Mouse (Mus musculus): ENCODE data around the gene Smim23.

Gene Smim23

GRCm38 (mm10) chr11:32824505-32824904 lies at the start of gene Smim23:
Gene Smim23, minus strand, starts transcription at chr11:32824605.
- DNase-seq (ENCODE audit: low read depth): no peak

GRCm38 (mm10) chr11:32868619-32869383 lies 44.4 kb upstream of the Smim23 start:
- no peak for DNase-seq (ENCODE audit: low read depth)

GRCm38 (mm10) chr11:32864615-32865014 lies 40.2 kb upstream of the Smim23 start:
- DNase-seq (ENCODE audit: low read depth): no peak

GRCm38 (mm10) chr11:32857418-32857879 lies 33.0 kb upstream of the Smim23 start:
- DNase-seq (ENCODE audit: low read depth): no peak

GRCm38 (mm10) chr11:32846682-32847222 lies 22.3 kb upstream of the Smim23 start:
- no peak for DNase-seq (ENCODE audit: low read depth)

- DNase-seq (ENCODE audit: low read depth): no peak
Observed at GRCm38 (mm10) chr11:32841169-32841568, 16.8 kb upstream of the Smim23 start.

- no peak for DNase-seq (ENCODE audit: low read depth)
Observed at GRCm38 (mm10) chr11:32840256-32840655, 15.9 kb upstream of the Smim23 start.

- no peak for DNase-seq (ENCODE audit: low read depth)
Observed at GRCm38 (mm10) chr11:32835022-32835421, 10.6 kb upstream of the Smim23 start.

GRCm38 (mm10) chr11:32834367-32834918 lies 10.0 kb upstream of the Smim23 start:
- DNase-seq (ENCODE audit: low read depth): no peak

GRCm38 (mm10) chr11:32817566-32817965 lies 6.8 kb downstream of the Smim23 start:
- no peak for DNase-seq (ENCODE audit: low read depth)

- no peak for DNase-seq (ENCODE audit: low read depth)
Observed at GRCm38 (mm10) chr11:32814286-32814685, 10.1 kb downstream of the Smim23 start.

- no peak for DNase-seq (ENCODE audit: low read depth)
Observed at GRCm38 (mm10) chr11:32809091-32809490, 15.3 kb downstream of the Smim23 start.

GRCm38 (mm10) chr11:32805958-32806357 lies 18.4 kb downstream of the Smim23 start:
- DNase-seq (ENCODE audit: low read depth): peak; percentile 55

- DNase-seq (ENCODE audit: low read depth): no peak
Observed at GRCm38 (mm10) chr11:32803658-32804057, 20.7 kb downstream of the Smim23 start.

GRCm38 (mm10) chr11:32801715-32802114 lies 22.7 kb downstream of the Smim23 start:
- DNase-seq (ENCODE audit: low read depth): peak; percentile 24

GRCm38 (mm10) chr11:32800929-32801375 lies 23.5 kb downstream of the Smim23 start:
- DNase-seq (ENCODE audit: low read depth): no peak

GRCm38 (mm10) chr11:32798445-32798844 lies 26.0 kb downstream of the Smim23 start:
- no peak for DNase-seq (ENCODE audit: low read depth)

GRCm38 (mm10) chr11:32794759-32795445 lies 29.5 kb downstream of the Smim23 start:
- no peak for DNase-seq (ENCODE audit: low read depth)

GRCm38 (mm10) chr11:32786201-32786600 lies 38.2 kb downstream of the Smim23 start:
- no peak for DNase-seq (ENCODE audit: low read depth)

GRCm38 (mm10) chr11:32785591-32786147 lies 38.7 kb downstream of the Smim23 start:
- no peak for DNase-seq (ENCODE audit: low read depth)

- DNase-seq (ENCODE audit: low read depth): no peak
Observed at GRCm38 (mm10) chr11:32782724-32783123, 41.7 kb downstream of the Smim23 start.
